Mouse (Mus musculus): ENCODE data around the gene Kcnt1. TPM values are rescaled to one million over a fixed set of nuclear protein-coding genes. Genes with fewer than 3 reads are reported as not detected.

Gene Kcnt1
- polyA plus RNA-seq, 1 experiment from 2014 or later = 5.4 TPM

DNA sequence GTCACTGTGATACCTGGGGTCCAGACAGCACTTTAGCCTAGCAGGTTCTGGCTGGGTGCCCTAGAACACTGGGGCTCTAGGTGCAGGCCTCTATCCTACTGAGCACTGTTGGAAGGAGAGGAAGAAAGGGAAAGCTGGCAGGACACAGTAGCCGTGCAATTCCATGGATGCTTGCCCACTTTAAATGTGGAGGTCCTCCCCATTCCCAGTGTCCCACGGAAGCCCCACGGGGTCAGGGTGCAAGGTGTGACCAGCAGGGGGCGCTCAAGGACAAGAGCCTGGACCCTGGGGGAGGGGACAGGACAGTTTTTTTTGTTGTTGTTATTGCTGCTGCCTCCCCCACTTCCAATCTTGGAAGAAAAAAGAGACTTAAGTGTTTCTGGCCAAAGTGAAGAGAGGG lies 13.2 kb upstream of the Kcnt1 start:
- ATAC-seq (ENCODE audit: low FRiP score, low read depth) = no peak
- no peaks in the 10 kb centered on the region for H3K36me3 ChIP-seq

DNA sequence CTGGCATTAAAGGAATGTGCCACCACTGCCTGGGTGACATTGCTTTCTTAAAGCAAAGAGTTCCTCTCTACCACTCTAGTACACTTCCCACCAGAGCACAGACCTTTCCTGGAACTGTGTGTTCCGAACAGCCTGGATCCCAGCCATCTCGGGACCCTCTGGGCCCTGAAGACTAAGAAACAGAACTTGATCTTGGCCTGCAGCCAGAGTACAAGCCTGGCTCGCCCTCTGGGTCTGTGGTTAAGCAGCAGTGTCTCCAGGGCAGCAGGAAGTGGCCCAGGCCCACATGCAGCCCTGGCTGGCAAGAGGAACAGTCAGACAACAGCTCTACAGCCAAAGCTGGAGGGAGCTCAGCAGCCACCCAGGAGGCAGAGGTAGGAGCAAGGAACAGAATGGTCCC lies 10.9 kb upstream of the Kcnt1 start:
- Histone ChIP-seq H3K9me3 (no peaks in the 10 kb centered on the region), H3K27me3 (replicated peaks) (no peaks in the 10 kb centered on the region), H3K4me2 (replicated peaks) (no peak overlapping the region), H3K36me3 (no peaks in the 10 kb centered on the region), H3K9ac (no peak overlapping the region), H3K4me3 (no peak overlapping the region), H3K27ac (no peak overlapping the region), H3K4me1 (no peaks in the 10 kb centered on the region)
- 64% methylated on average over 3 of the region's 3 CpGs for WGBS
- ATAC-seq (ENCODE audit: low FRiP score, low read depth) = no peak

More for the DNA sequence above, 13.2 kb upstream of the Kcnt1 start:
- Histone ChIP-seq H3K27ac (no peak overlapping the region), H3K4me2 (replicated peaks) (no peak overlapping the region), H3K27me3 (replicated peaks) (no peaks in the 10 kb centered on the region), H3K9me3 (no peaks in the 10 kb centered on the region), H3K4me1 (no peaks in the 10 kb centered on the region), H3K4me3 (no peak overlapping the region), H3K9ac (no peak overlapping the region)
- 20% methylated on average over 4 of the region's 4 CpGs for WGBS

DNA sequence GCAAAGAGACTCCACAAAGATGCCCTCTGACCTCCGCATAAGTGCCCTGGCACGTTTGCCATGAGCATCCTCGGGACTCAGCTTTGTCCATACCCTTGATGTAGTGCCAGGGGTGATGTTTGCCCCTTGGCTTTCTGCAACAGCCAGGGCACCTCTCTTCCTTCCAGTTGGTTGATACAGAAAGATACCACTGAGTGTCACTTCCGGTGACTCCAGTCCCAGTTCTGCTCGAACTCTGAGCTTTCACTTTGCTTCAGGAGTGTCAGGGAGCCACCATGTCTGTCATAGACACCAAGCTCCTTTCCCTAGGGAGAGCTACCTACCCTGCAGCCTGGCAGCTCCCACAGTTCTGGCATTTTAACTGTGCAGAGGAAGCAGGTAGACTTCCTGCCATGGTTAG lies 9.5 kb upstream of the Kcnt1 start:
- Histone ChIP-seq H3K4me1 (no peaks in the 10 kb centered on the region), H3K4me2 (replicated peaks) (no peak overlapping the region), H3K27ac (no peak overlapping the region), H3K9me3 (no peaks in the 10 kb centered on the region), H3K27me3 (replicated peaks) (no peaks in the 10 kb centered on the region), H3K9ac (no peak overlapping the region), H3K36me3 (no peaks in the 10 kb centered on the region), H3K4me3 (no peak overlapping the region)
- WGBS = 86% methylated on average over 5 of the region's 5 CpGs
- no peak for ATAC-seq (ENCODE audit: low FRiP score, low read depth)

DNA sequence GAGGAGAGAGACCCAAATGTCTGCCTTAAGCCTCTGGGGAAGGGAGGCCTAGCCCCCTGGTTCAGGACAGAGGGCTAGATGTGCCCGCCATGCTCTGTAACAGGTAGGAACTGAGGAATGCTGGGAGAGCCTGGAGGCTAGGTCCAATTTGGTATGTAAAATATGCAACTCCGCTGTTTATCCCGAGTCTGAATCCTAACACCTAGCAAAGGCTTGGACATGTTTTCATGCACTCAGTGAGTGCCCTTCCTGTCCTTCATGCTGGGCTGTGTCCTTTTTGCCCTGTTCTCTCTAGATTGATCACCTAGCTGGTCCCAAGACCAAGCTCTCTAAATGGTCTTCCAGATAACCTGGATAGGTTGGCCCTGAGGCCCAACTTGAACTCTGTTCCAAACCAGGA lies 3.6 kb upstream of the Kcnt1 start:
- no peaks in the 10 kb centered on the region for H3K9me3 ChIP-seq
- no peak overlapping the region for H3K4me3 ChIP-seq
- ATAC-seq (ENCODE audit: low FRiP score, low read depth) = no peak
- no peak overlapping the region for H3K9ac ChIP-seq
- no peak overlapping the region for H3K4me2 ChIP-seq (replicated peaks)
- H3K4me1 ChIP-seq = peaks cover 18% of the 10 kb centered on the region
- peaks cover 23% of the 10 kb centered on the region for H3K27me3 ChIP-seq (replicated peaks)
- 91% methylated on average over 3 of the region's 3 CpGs for WGBS
- no peaks in the 10 kb centered on the region for H3K36me3 ChIP-seq
- no peak overlapping the region for H3K27ac ChIP-seq

DNA sequence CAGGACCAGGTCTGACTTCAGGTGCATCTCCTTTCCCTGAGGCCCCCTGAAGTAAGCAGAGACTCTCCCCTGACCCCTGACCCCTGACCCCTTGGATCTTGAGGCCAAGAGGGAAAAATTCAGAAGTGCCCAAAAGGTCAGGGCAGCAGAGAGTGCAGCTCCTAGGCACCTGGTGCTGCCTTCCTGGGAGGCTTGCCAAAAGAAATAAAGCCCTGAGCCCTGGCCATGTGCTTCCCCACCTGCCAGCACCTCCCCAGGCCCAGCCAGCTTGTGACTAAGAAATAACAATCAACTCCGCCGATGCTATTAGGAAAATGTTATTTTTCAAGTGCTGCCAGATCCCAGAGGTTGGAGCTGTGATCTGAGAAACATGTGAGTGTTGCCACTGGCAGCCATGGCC lies 1.5 kb upstream of the Kcnt1 start:
- no peak overlapping the region for H3K4me3 ChIP-seq
- ATAC-seq (ENCODE audit: low FRiP score, low read depth) = no peak
- H3K36me3 ChIP-seq = no peaks in the 10 kb centered on the region
- H3K9ac ChIP-seq = no peak overlapping the region
- WGBS = 83% methylated on average over 2 of the region's 2 CpGs
- H3K4me1 ChIP-seq = peaks cover 27% of the 10 kb centered on the region
- no peak overlapping the region for H3K27ac ChIP-seq
- H3K27me3 ChIP-seq (replicated peaks) = peaks cover 35% of the 10 kb centered on the region
- no peaks in the 10 kb centered on the region for H3K9me3 ChIP-seq
- no peak overlapping the region for H3K4me2 ChIP-seq (replicated peaks)

DNA sequence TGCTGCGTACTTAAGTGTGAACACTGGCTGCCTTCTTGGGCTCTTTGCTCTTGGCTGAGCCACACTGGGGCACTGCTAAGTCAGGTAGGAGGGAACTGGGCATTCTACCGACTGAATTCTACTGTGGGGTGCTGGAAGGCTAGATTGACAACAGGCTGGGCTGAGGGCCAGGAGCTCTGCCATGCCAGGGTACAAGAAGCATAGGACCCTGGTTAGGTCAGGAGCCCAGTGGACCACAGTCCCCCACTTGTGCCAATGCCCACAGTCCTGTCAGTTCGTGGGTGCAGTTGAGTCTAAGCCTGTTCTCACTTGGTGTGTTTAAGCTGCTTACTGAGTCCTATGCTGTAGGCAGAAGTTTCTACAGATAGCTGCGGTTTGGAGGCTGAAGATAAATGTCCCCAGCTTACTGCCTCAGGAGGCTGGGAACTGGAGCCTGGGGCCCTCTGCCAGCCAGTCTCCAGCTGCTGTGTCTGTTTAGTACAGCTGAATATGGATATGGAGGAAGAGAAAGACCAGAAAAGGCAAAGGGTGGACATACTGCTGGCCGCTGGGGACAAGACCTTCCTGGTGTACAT lies 751 bp upstream of the Kcnt1 start:
- no peak for ATAC-seq (ENCODE audit: low FRiP score, low read depth)
- no peak overlapping the region for H3K27ac ChIP-seq
- WGBS = 63% methylated on average over 5 of the region's 5 CpGs
- peaks cover 35% of the 10 kb centered on the region for H3K27me3 ChIP-seq (replicated peaks)
- H3K9ac ChIP-seq = no peak overlapping the region
- no peak overlapping the region; the same call in 1 of the 2 replicates for H3K4me3 ChIP-seq
- no peaks in the 10 kb centered on the region for H3K9me3 ChIP-seq
- H3K4me2 ChIP-seq (replicated peaks) = peak overlapping the region; percentile 100
- H3K36me3 ChIP-seq = no peaks in the 10 kb centered on the region
- peaks cover 27% of the 10 kb centered on the region for H3K4me1 ChIP-seq

DNA sequence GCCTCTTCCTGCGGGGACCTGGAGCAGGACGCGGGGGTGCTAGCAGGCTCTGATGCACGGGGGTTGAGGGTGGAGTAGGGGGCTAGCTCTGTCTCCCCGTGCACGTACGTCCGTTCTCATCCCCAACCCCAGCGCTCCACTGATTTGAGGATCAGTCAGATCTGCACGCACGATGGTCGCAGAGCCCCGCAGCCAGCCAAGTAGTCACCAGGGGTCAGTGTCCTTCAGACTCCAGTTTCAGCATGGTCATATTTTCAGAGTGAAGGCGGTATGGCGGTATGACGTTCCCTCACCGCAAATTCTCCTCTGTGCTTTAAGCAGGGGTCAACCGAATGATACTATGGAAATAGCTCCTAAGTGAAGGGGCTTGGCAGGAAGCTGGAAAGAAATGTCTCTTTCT lies 696 bp downstream of the Kcnt1 start:
- no peak overlapping the region for H3K27ac ChIP-seq
- H3K4me2 ChIP-seq (replicated peaks) = peak overlapping the region; percentile 100
- H3K4me1 ChIP-seq = peaks cover 27% of the 10 kb centered on the region
- ATAC-seq (ENCODE audit: low FRiP score, low read depth) = no peak
- H3K4me3 ChIP-seq = peak overlapping the region; percentile 55; the same call in 1 of the 2 replicates
- no peaks in the 10 kb centered on the region for H3K9me3 ChIP-seq
- H3K27me3 ChIP-seq (replicated peaks) = peaks cover 35% of the 10 kb centered on the region
- no peaks in the 10 kb centered on the region for H3K36me3 ChIP-seq
- peak overlapping the region; percentile 61; the same call in 1 of the 2 replicates for H3K9ac ChIP-seq
- 5% methylated on average over 18 of the region's 18 CpGs for WGBS

DNA sequence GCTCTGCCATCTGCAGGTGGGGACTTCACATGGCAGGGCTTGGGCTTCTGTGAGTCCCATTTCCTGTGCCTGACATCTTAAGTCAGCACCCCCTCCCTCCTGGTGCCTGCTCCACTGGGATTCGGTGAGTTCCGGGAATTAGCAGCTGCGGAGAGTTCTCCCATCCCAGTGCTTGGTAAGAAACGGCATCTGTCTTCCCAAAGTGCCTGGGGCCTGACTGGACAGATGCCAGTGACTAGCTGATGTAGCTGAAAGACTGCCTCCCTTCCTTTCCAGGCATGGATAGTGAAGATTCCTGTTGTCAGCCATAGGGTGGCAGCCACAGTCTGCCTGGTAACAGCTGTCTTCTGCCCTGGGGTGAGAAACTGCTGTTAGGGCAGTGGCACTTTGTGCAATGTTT lies 1.9 kb downstream of the Kcnt1 start:
- H3K4me3 ChIP-seq = no peak overlapping the region
- H3K4me2 ChIP-seq (replicated peaks) = no peak overlapping the region
- WGBS = 19% methylated on average over 4 of the region's 4 CpGs
- no peak overlapping the region for H3K9ac ChIP-seq
- H3K4me1 ChIP-seq = peaks cover 27% of the 10 kb centered on the region
- H3K27me3 ChIP-seq (replicated peaks) = peaks cover 35% of the 10 kb centered on the region
- H3K9me3 ChIP-seq = no peaks in the 10 kb centered on the region
- no peak overlapping the region for H3K27ac ChIP-seq
- no peak for ATAC-seq (ENCODE audit: low FRiP score, low read depth)
- H3K36me3 ChIP-seq = no peaks in the 10 kb centered on the region

DNA sequence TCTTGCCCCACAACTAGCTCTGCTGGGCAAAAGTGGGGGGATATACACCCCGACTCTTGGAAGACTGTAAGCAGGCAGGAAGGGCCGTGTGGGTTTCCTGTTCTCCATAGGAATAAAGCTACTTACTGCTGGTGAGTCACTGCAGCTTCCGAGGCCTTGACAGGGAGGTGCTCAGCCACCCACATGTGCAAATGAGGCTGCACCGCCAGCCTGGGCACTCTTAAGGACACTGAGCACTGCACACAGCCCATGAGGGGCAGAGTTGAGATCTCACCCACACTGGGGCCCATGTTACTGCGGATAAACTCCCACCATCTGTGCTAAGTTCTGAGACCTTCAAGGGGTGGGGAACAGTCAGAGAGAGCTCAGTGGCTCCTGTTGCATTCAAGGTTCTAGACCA lies 3.1 kb downstream of the Kcnt1 start:
- no peak for ATAC-seq (ENCODE audit: low FRiP score, low read depth)
- Histone ChIP-seq H3K27ac (no peak overlapping the region), H3K4me1 (peaks cover 27% of the 10 kb centered on the region), H3K36me3 (no peaks in the 10 kb centered on the region), H3K27me3 (replicated peaks) (peaks cover 35% of the 10 kb centered on the region), H3K9me3 (no peaks in the 10 kb centered on the region), H3K9ac (no peak overlapping the region), H3K4me3 (no peak overlapping the region), H3K4me2 (replicated peaks) (no peak overlapping the region)
- 67% methylated on average over 5 of the region's 5 CpGs for WGBS

DNA sequence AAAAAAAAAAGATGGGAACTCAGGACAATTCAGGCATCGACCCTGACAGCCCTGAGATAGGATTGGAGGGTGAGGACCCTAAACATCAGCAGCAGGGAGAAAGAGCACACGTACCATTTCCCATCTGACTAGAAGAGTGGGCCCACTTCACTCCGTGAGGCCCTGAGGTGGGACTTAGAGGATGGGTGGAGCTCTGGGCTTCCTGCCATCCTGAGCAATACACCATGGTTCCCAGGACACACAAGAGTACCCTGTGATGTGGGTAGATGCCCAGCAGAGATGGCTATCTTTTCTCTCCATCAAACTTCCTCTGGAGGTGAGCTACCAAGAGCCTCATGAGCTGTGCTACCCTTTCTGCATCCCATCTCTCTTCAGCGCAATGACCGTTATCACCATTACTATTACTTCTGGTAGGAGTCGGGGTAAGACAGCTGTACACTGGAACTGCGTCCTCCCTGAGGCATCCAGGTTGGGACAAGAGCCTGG lies 13.8 kb downstream of the Kcnt1 start:
- H3K4me2 ChIP-seq (replicated peaks) = peak overlapping the region; percentile 86
- peaks cover 24% of the 10 kb centered on the region for H3K27me3 ChIP-seq (replicated peaks)
- no peak for ATAC-seq (ENCODE audit: low FRiP score, low read depth)
- no peak overlapping the region for H3K27ac ChIP-seq
- 25% methylated on average over 7 of the region's 7 CpGs for WGBS
- peak overlapping the region; percentile 64 for H3K9ac ChIP-seq
- no peaks in the 10 kb centered on the region for H3K36me3 ChIP-seq
- peaks cover 8% of the 10 kb centered on the region for H3K4me1 ChIP-seq
- H3K9me3 ChIP-seq = no peaks in the 10 kb centered on the region
- H3K4me3 ChIP-seq = peak overlapping the region; percentile 47

DNA sequence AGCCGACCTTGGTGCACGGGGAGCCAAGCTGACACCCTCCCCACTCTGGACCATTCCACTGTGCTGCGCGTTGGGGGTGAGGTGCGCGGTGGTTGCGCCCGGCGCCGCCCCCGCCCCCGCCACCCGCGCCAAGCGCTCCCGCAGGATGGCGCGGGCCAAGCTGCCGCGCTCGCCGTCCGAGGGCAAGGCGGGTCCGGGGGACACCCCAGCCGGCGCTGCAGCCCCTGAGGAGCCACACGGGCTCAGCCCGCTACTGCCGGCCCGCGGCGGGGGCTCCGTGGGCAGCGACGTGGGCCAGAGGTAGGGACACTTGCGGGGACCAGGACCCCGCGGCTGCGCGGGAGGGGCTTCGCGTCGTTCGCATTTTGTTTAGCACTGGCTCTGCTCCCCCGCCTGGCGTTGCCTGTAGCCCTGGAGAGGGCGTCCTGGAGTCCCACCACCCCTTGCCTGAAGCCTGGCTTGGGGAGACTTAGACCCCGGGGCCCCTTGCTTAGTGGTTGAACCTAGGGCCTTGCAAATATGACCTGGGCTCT lies 14.3 kb downstream of the Kcnt1 start:
- H3K9me3 ChIP-seq = no peaks in the 10 kb centered on the region
- peak overlapping the region; percentile 64 for H3K9ac ChIP-seq
- H3K27me3 ChIP-seq (replicated peaks) = peaks cover 24% of the 10 kb centered on the region
- peak overlapping the region; percentile 86 for H3K4me2 ChIP-seq (replicated peaks)
- peak overlapping the region; percentile 47 for H3K4me3 ChIP-seq
- H3K36me3 ChIP-seq = no peaks in the 10 kb centered on the region
- H3K4me1 ChIP-seq = peaks cover 8% of the 10 kb centered on the region
- H3K27ac ChIP-seq = no peak overlapping the region
- WGBS = 2% methylated on average over 49 of the region's 49 CpGs
- ATAC-seq (ENCODE audit: low FRiP score, low read depth) = peak; percentile 48; the same call in 1 of the 2 replicates

DNA sequence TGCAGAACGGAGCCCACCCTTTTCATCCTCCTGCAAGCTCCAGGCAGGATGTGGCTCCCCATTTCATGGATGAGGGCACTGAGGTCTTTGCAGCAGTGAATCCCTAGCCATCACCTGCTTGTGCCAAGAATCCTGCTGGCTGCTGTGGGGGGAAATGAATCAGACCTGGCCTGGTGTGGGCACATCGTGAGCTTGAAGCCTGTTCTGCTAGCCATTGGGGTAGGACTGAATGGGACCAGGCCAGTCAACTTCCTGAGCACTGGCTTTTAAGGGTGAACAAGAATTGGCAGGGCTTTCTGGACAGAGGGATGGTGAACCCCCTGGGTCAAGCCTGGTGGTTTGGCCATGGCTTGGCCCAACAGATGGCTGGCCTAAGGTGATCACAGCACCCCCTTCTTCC lies 15.0 kb downstream of the Kcnt1 start:
- ATAC-seq (ENCODE audit: low FRiP score, low read depth) = no peak
- H3K4me3 ChIP-seq = no peak overlapping the region
- H3K27ac ChIP-seq = no peak overlapping the region
- H3K27me3 ChIP-seq (replicated peaks) = peaks cover 24% of the 10 kb centered on the region
- no peaks in the 10 kb centered on the region for H3K36me3 ChIP-seq
- H3K4me2 ChIP-seq (replicated peaks) = peak overlapping the region; percentile 86; the same call in 1 of the 2 replicates
- no peaks in the 10 kb centered on the region for H3K9me3 ChIP-seq
- peaks cover 8% of the 10 kb centered on the region for H3K4me1 ChIP-seq
- no peak overlapping the region for H3K9ac ChIP-seq
- WGBS = 91% methylated on average over 2 of the region's 2 CpGs

DNA sequence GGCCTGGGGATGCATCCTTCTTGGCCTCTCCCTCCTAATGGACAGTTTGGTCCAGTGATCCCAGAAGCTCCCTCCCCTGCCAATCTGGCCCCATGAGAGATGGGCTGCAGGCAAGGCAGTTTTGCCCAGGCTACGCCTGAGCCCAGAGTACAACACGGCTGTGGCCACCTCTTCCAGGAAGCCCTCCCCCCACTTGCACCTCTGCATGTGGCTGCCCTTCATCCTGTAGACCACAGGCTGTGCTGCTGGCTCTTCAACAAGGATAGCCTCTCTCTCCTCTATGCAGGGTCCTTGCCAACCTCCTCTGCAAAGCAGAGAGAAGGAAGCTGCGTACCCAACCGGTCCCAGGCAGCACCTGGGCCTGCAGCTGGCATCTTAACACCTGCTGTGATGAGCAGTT lies 15.5 kb downstream of the Kcnt1 start:
- Histone ChIP-seq H3K9me3 (no peaks in the 10 kb centered on the region), H3K4me1 (peaks cover 8% of the 10 kb centered on the region), H3K4me2 (replicated peaks) (no peak overlapping the region), H3K9ac (no peak overlapping the region), H3K4me3 (no peak overlapping the region), H3K27ac (no peak overlapping the region), H3K36me3 (no peaks in the 10 kb centered on the region), H3K27me3 (replicated peaks) (peaks cover 24% of the 10 kb centered on the region)
- ATAC-seq (ENCODE audit: low FRiP score, low read depth) = no peak
- WGBS = 81% methylated on average over 4 of the region's 4 CpGs
